Mouse (Mus musculus) stomach, postnatal 0 days (tissue): ENCODE results near the gene Zfp362. TPM values are rescaled to one million over a fixed set of nuclear protein-coding genes. Genes with fewer than 3 reads are reported as not detected.

Experiments used
- ATAC-seq: fragments of 200-750 bp; cut with Nextera tagmentation; 2 replicates; pipeline ENCODE4 v1.8.0; 2017; ENCODE audit not compliant: low FRiP score, low TSS enrichment
- DNase-seq: peaks from one replicate; pipeline ENCODE4 v3.0.0-alpha.2; 2016; ENCODE audit warnings: low spot score
- H3K27ac ChIP-seq: fragments of 300-500 bp; sonication (generic); replicated peaks from 2 replicates; pipeline ENCODE4 v1.5.1; 2014; ENCODE audit warnings: mild to moderate bottlenecking, control low read depth
- H3K27me3 ChIP-seq: fragments of 300-500 bp; sonication (generic); 2 replicates; pipeline ENCODE4 v1.6.1; 2014; ENCODE audit warnings: low read length; ENCODE audit not compliant: control insufficient read depth, insufficient read depth
- H3K36me3 ChIP-seq: fragments of 300-500 bp; sonication (generic); 2 replicates; pipeline ENCODE4 v1.6.1; 2014; ENCODE audit warnings: low read length, mixed read lengths; ENCODE audit not compliant: control insufficient read depth, insufficient read depth
- H3K4me1 ChIP-seq: fragments of 300-500 bp; sonication (generic); replicated peaks from 2 replicates; pipeline ENCODE4 v1.6.1; 2014; ENCODE audit warnings: antibody characterized with exemption; ENCODE audit not compliant: control insufficient read depth, insufficient read depth
- H3K4me2 ChIP-seq: fragments of 300-500 bp; sonication (generic); replicated peaks from 2 replicates; pipeline ENCODE4 v1.6.1; 2014; ENCODE audit warnings: low read depth, mild to moderate bottlenecking, control low read depth, moderate library complexity
- H3K4me3 ChIP-seq: fragments of 300-500 bp; sonication (generic); 2 replicates; pipeline ENCODE4 v1.5.1; 2014; ENCODE audit warnings: low read depth, low read length, control low read depth
- H3K9ac ChIP-seq: fragments of 300-500 bp; sonication (generic); 2 replicates; pipeline ENCODE4 v1.6.1; 2014; ENCODE audit warnings: mild to moderate bottlenecking, low read length, control low read depth, mixed read lengths
- H3K9me3 ChIP-seq: fragments of 300-500 bp; sonication (generic); 2 replicates; pipeline ENCODE4 v1.6.1; 2016; ENCODE audit warnings: low read length; ENCODE audit not compliant: control insufficient read depth
- CTCF ChIP-seq: IDR thresholded peaks from 2 replicates; pipeline ENCODE4 v1.5.1; 2016; ENCODE audit warnings: antibody characterized with exemption, low read depth, mild to moderate bottlenecking, moderate library complexity
- EP300 ChIP-seq: optimal IDR thresholded peaks from 2 replicates; pipeline ENCODE3; 2016; ENCODE audit warnings: antibody characterized with exemption
- WGBS: fragments of 180-500 bp; shearing (Covaris S2); extraction: QIAGEN DNeasy Blood & Tissue Kit; methylation state at CpG from one replicate; pipeline ENCODE4 v1.1.7; 2014; 5-methylcytosine and 5-hydroxymethylcytosine counted together
- polyA plus RNA-seq: library from polyadenylated mRNA; unstranded; fragments of >200 nt; fragmentation: Nextera tagmentation; extraction: Ambion mirVana; gene quantifications from 2 replicates; pipeline ENCODE4 v1.2.1, GENCODE M21; 2015

Gene Zfp362
- polyA plus RNA-seq, 1 experiment from 2014 or later: 11.3 TPM

GRCm38 (mm10) chr4:128805150-128806042 lies 449 bp downstream of the Zfp362 start:
- H3K27ac ChIP-seq: peak overlapping the region; percentile 99
- ATAC-seq (peak; percentile 55), DNase-seq (peak; percentile 74)
- peak overlapping the region; percentile 92 for H3K4me2 ChIP-seq
- peak overlapping the region; percentile 78 for H3K4me3 ChIP-seq
- under 1% methylated on average over 52 of the region's 74 CpGs for WGBS
- no peaks in the 10 kb centered on the region for H3K27me3 ChIP-seq
- peaks cover 13% of the 10 kb centered on the region for H3K4me1 ChIP-seq
- TF ChIP-seq EP300 (no peak), CTCF (no peak)
- H3K9me3 ChIP-seq: no peaks in the 10 kb centered on the region
- H3K9ac ChIP-seq: peak overlapping the region; percentile 97
- H3K36me3 ChIP-seq: no peaks in the 10 kb centered on the region; the same call in 1 of the 2 replicates

DNA sequence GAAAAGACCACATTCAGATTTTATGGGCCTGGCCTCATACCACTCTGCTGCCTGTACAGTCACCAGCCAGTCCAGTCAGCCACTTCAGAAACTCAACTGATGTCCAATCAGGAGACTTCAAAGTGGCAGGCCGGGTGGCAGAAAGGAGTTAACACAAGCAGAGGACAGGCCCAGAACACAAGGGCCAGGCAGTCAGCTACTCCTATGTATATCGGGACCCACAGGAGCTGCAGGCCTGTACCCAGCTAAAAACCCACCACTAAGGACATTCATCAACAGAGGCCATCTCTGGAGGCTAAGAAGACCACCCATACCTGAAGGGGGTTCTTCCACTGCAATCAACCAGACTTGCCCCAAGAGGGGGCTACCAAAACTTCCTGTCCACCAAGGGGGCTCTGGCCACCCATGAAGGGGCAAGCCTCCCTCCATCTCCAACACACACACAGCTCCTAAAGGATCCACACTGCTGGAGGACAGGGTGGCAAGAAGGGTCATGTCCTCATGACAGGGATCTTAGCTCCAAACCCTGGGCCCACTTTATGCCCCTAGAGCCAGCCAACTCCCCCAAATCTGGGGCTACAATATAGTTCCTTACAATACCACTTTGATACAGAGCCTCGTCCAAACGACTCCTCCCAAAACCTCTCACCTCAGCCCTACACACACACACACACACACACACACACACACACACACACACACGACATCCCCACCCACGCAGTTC lies 1.3 kb downstream of the Zfp362 start:
- Histone ChIP-seq H3K9ac (peak overlapping the region; percentile 97), H3K4me3 (peak overlapping the region; percentile 78), H3K27ac (peak overlapping the region; percentile 99), H3K9me3 (no peaks in the 10 kb centered on the region), H3K27me3 (no peaks in the 10 kb centered on the region), H3K4me2 (peak overlapping the region; percentile 92), H3K36me3 (no peaks in the 10 kb centered on the region; the same call in 1 of the 2 replicates), H3K4me1 (peaks cover 13% of the 10 kb centered on the region)
- ATAC-seq: no peak
- TF ChIP-seq EP300: no peak
- TF ChIP-seq CTCF: 0 out of 2 replicates have a peak, but pooled peaks have one; percentile 13
- DNase-seq: peak; percentile 31
- WGBS: 9% methylated on average over 6 of the region's 6 CpGs

DNA sequence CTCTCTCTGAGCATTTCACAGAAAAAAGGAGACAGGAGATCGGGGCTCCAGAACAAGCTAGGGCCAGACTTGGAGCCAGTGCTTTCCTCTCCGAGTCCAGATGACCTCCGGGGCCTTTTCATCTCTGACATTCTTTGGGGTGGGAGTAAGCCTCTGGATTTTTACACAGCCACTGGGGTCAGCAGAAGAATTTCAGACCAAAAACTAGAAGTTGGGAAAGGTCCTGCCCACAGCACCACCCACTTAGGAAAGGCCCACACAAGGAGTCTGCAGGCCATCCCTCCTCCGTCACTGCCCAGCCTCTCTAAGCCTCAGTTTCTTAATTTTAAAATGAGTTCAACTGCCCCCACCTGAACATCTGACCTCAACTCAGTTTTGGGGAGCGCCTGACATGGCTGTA lies 2.3 kb downstream of the Zfp362 start:
- H3K4me3 ChIP-seq: no peak overlapping the region
- H3K27ac ChIP-seq: no peak overlapping the region; the same call in 1 of the 2 replicates
- 43% methylated on average over 5 of the region's 5 CpGs for WGBS
- peak; percentile 12 for DNase-seq
- no peaks in the 10 kb centered on the region; the same call in 1 of the 2 replicates for H3K36me3 ChIP-seq
- peaks cover 13% of the 10 kb centered on the region for H3K4me1 ChIP-seq
- peak overlapping the region; percentile 38; the same call in 1 of the 2 replicates for H3K9ac ChIP-seq
- peak overlapping the region; percentile 92 for H3K4me2 ChIP-seq
- no peak for ATAC-seq
- H3K9me3 ChIP-seq: no peaks in the 10 kb centered on the region
- no peaks in the 10 kb centered on the region for H3K27me3 ChIP-seq
- TF ChIP-seq EP300 (no peak), CTCF (no peak)

- WGBS: 46% methylated on average over 9 of the region's 9 CpGs
- no peak overlapping the region for H3K9ac ChIP-seq
Measured at GRCm38 (mm10) chr4:128801675-128802465, 4.0 kb downstream of the Zfp362 start.

DNA sequence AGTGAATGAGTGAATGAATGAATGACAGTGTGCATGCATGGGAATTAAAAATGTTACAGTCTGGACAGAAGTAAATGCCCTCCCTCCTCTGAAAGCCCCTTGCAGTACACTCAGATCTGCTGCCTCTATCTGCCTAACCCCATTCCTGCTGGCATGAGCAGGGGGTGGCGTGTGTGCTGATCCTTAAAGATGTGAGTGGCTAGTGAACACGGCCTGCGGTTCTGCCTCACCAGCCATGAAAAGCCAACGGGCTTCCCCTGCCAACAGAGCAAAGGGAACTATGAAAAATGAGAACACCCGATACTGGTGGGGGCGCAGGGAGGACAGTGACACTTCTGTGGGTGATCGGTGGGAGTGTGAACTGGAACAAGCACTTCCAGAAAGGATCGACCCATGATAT lies 9.1 kb downstream of the Zfp362 start:
- DNase-seq (no peak), ATAC-seq (no peak)
- Histone ChIP-seq H3K4me3 (no peak overlapping the region), H3K9me3 (no peaks in the 10 kb centered on the region), H3K27me3 (no peaks in the 10 kb centered on the region), H3K4me1 (no peaks in the 10 kb centered on the region), H3K27ac (no peak overlapping the region), H3K9ac (no peak overlapping the region), H3K4me2 (no peak overlapping the region), H3K36me3 (peaks cover 2% of the 10 kb centered on the region; the same call in 1 of the 2 replicates)
- WGBS: 74% methylated on average over 8 of the region's 8 CpGs
- no peak for TF ChIP-seq CTCF
- TF ChIP-seq EP300: no peak

More at GRCm38 (mm10) chr4:128801675-128802465, 4.0 kb downstream of the Zfp362 start:
- Histone ChIP-seq H3K9me3 (no peaks in the 10 kb centered on the region), H3K4me2 (no peak overlapping the region), H3K4me1 (peaks cover 11% of the 10 kb centered on the region), H3K36me3 (no peaks in the 10 kb centered on the region; the same call in 1 of the 2 replicates), H3K27me3 (no peaks in the 10 kb centered on the region), H3K27ac (no peak overlapping the region), H3K4me3 (no peak overlapping the region)
- no peak for ATAC-seq
- TF ChIP-seq EP300 (no peak), CTCF (no peak)
- DNase-seq: no peak
